Mouse (Mus musculus): Measurements from ENCODE around the gene Gpr39. TPM values are rescaled to one million over a fixed set of nuclear protein-coding genes. Genes with fewer than 3 reads are reported as not detected.
A peak's percentile ranks its signal among the peaks of the same experiment; 100 is the strongest.

Gene Gpr39
- polyA plus RNA-seq, 1 experiment from 2014 or later, result 0.22 TPM

GRCm38 (mm10) chr1:125684423-125684822, 7.6 kb downstream of the Gpr39 start:
- Histone ChIP-seq H3K9ac (ENCODE audit: low read depth, low read length) (no peak overlapping the region), H3K4me2 (replicated peaks; ENCODE audit: low read depth, low read length) (no peak overlapping the region), H3K36me3 (ENCODE audit: control insufficient read depth, insufficient read depth, low read length) (no peaks in the 10 kb centered on the region), H3K4me3 (ENCODE audit: low read depth, low read length) (no peak overlapping the region), H3K9me3 (ENCODE audit: control insufficient read depth, low read length) (no peaks in the 10 kb centered on the region), H3K27me3 (ENCODE audit: control insufficient read depth, insufficient read depth, low read length) (no peaks in the 10 kb centered on the region), H3K4me1 (replicated peaks; ENCODE audit: control insufficient read depth, insufficient read depth, low read length) (no peaks in the 10 kb centered on the region), H3K27ac (ENCODE audit: low read depth, low read length) (no peak overlapping the region)
- 83% methylated on average over 3 of the region's 3 CpGs for WGBS
- ATAC-seq (ENCODE audit: low FRiP score) (no peak), DNase-seq (ENCODE audit: low spot score) (no peak)

GRCm38 (mm10) chr1:125685304-125685703, 8.5 kb downstream of the Gpr39 start:
- Histone ChIP-seq H3K36me3 (ENCODE audit: control insufficient read depth, insufficient read depth, low read length) (no peaks in the 10 kb centered on the region), H3K4me1 (replicated peaks; ENCODE audit: control insufficient read depth, insufficient read depth, low read length) (no peaks in the 10 kb centered on the region), H3K9me3 (ENCODE audit: control insufficient read depth, low read length) (no peaks in the 10 kb centered on the region), H3K27me3 (ENCODE audit: control insufficient read depth, insufficient read depth, low read length) (no peaks in the 10 kb centered on the region), H3K4me3 (ENCODE audit: low read depth, low read length) (no peak overlapping the region), H3K27ac (ENCODE audit: low read depth, low read length) (no peak overlapping the region), H3K4me2 (replicated peaks; ENCODE audit: low read depth, low read length) (no peak overlapping the region), H3K9ac (ENCODE audit: low read depth, low read length) (no peak overlapping the region)
- WGBS, result 95% methylated on average over 1 of the region's 1 CpGs
- no peak for ATAC-seq (ENCODE audit: low FRiP score)
- DNase-seq (ENCODE audit: low spot score), result no peak

GRCm38 (mm10) chr1:125687701-125688420, 11.1 kb downstream of the Gpr39 start:
- H3K4me3 ChIP-seq (ENCODE audit: low read depth, low read length), result no peak overlapping the region
- H3K36me3 ChIP-seq (ENCODE audit: control insufficient read depth, insufficient read depth, low read length), result no peaks in the 10 kb centered on the region
- no peaks in the 10 kb centered on the region for H3K4me1 ChIP-seq (replicated peaks; ENCODE audit: control insufficient read depth, insufficient read depth, low read length)
- no peak overlapping the region for H3K4me2 ChIP-seq (replicated peaks; ENCODE audit: low read depth, low read length)
- H3K27ac ChIP-seq (ENCODE audit: low read depth, low read length), result no peak overlapping the region
- H3K9me3 ChIP-seq (ENCODE audit: control insufficient read depth, low read length), result no peaks in the 10 kb centered on the region
- H3K9ac ChIP-seq (ENCODE audit: low read depth, low read length), result no peak overlapping the region
- no peak for DNase-seq (ENCODE audit: low spot score)
- 81% methylated on average over 13 of the region's 13 CpGs for WGBS
- no peak for ATAC-seq (ENCODE audit: low FRiP score)
- H3K27me3 ChIP-seq (ENCODE audit: control insufficient read depth, insufficient read depth, low read length), result no peaks in the 10 kb centered on the region

- no peak overlapping the region for H3K4me2 ChIP-seq (replicated peaks; ENCODE audit: low read depth, low read length)
- no peak overlapping the region for H3K27ac ChIP-seq (ENCODE audit: low read depth, low read length)
- no peak for DNase-seq (ENCODE audit: low spot score)
- no peaks in the 10 kb centered on the region for H3K4me1 ChIP-seq (replicated peaks; ENCODE audit: control insufficient read depth, insufficient read depth, low read length)
- no peaks in the 10 kb centered on the region for H3K27me3 ChIP-seq (ENCODE audit: control insufficient read depth, insufficient read depth, low read length)
- no peak overlapping the region for H3K9ac ChIP-seq (ENCODE audit: low read depth, low read length)
- no peaks in the 10 kb centered on the region for H3K9me3 ChIP-seq (ENCODE audit: control insufficient read depth, low read length)
- ATAC-seq (ENCODE audit: low FRiP score), result no peak
- no peak overlapping the region for H3K4me3 ChIP-seq (ENCODE audit: low read depth, low read length)
- no peaks in the 10 kb centered on the region for H3K36me3 ChIP-seq (ENCODE audit: control insufficient read depth, insufficient read depth, low read length)
These were observed 16.7 kb downstream of the Gpr39 start for GRCm38 (mm10) chr1:125693541-125693940.

GRCm38 (mm10) chr1:125694338-125694737, 17.5 kb downstream of the Gpr39 start:
- no peak overlapping the region for H3K4me2 ChIP-seq (replicated peaks; ENCODE audit: low read depth, low read length)
- no peak overlapping the region for H3K27ac ChIP-seq (ENCODE audit: low read depth, low read length)
- H3K36me3 ChIP-seq (ENCODE audit: control insufficient read depth, insufficient read depth, low read length), result no peaks in the 10 kb centered on the region
- DNase-seq (ENCODE audit: low spot score) (no peak), ATAC-seq (ENCODE audit: low FRiP score) (no peak)
- 80% methylated on average over 5 of the region's 5 CpGs for WGBS
- no peaks in the 10 kb centered on the region for H3K27me3 ChIP-seq (ENCODE audit: control insufficient read depth, insufficient read depth, low read length)
- H3K4me1 ChIP-seq (replicated peaks; ENCODE audit: control insufficient read depth, insufficient read depth, low read length), result no peaks in the 10 kb centered on the region
- no peaks in the 10 kb centered on the region for H3K9me3 ChIP-seq (ENCODE audit: control insufficient read depth, low read length)
- H3K9ac ChIP-seq (ENCODE audit: low read depth, low read length), result no peak overlapping the region
- no peak overlapping the region for H3K4me3 ChIP-seq (ENCODE audit: low read depth, low read length)

GRCm38 (mm10) chr1:125701101-125701590, 24.4 kb downstream of the Gpr39 start:
- no peak overlapping the region for H3K4me3 ChIP-seq (ENCODE audit: low read depth, low read length)
- no peak overlapping the region for H3K27ac ChIP-seq (ENCODE audit: low read depth, low read length)
- ATAC-seq (ENCODE audit: low FRiP score) (no peak), DNase-seq (ENCODE audit: low spot score) (no peak)
- H3K9ac ChIP-seq (ENCODE audit: low read depth, low read length), result no peak overlapping the region
- H3K27me3 ChIP-seq (ENCODE audit: control insufficient read depth, insufficient read depth, low read length), result no peaks in the 10 kb centered on the region
- H3K4me2 ChIP-seq (replicated peaks; ENCODE audit: low read depth, low read length), result no peak overlapping the region
- no peaks in the 10 kb centered on the region for H3K36me3 ChIP-seq (ENCODE audit: control insufficient read depth, insufficient read depth, low read length)
- no peaks in the 10 kb centered on the region for H3K9me3 ChIP-seq (ENCODE audit: control insufficient read depth, low read length)
- WGBS, result 85% methylated on average over 4 of the region's 4 CpGs
- no peaks in the 10 kb centered on the region for H3K4me1 ChIP-seq (replicated peaks; ENCODE audit: control insufficient read depth, insufficient read depth, low read length)

GRCm38 (mm10) chr1:125701773-125702172, 25.0 kb downstream of the Gpr39 start:
- 87% methylated on average over 7 of the region's 7 CpGs for WGBS
- H3K4me2 ChIP-seq (replicated peaks; ENCODE audit: low read depth, low read length), result no peak overlapping the region
- peak; percentile 63 for ATAC-seq (ENCODE audit: low FRiP score)
- H3K4me3 ChIP-seq (ENCODE audit: low read depth, low read length), result no peak overlapping the region
- no peaks in the 10 kb centered on the region for H3K4me1 ChIP-seq (replicated peaks; ENCODE audit: control insufficient read depth, insufficient read depth, low read length)
- no peak for DNase-seq (ENCODE audit: low spot score)
- no peaks in the 10 kb centered on the region for H3K36me3 ChIP-seq (ENCODE audit: control insufficient read depth, insufficient read depth, low read length)
- H3K27ac ChIP-seq (ENCODE audit: low read depth, low read length), result no peak overlapping the region
- H3K9ac ChIP-seq (ENCODE audit: low read depth, low read length), result no peak overlapping the region
- no peaks in the 10 kb centered on the region for H3K27me3 ChIP-seq (ENCODE audit: control insufficient read depth, insufficient read depth, low read length)
- H3K9me3 ChIP-seq (ENCODE audit: control insufficient read depth, low read length), result no peaks in the 10 kb centered on the region

- 91% methylated on average over 8 of the region's 8 CpGs for WGBS
- no peaks in the 10 kb centered on the region for H3K36me3 ChIP-seq (ENCODE audit: control insufficient read depth, insufficient read depth, low read length)
- ATAC-seq (ENCODE audit: low FRiP score) (no peak), DNase-seq (ENCODE audit: low spot score) (no peak)
- H3K27me3 ChIP-seq (ENCODE audit: control insufficient read depth, insufficient read depth, low read length), result no peaks in the 10 kb centered on the region
- H3K4me1 ChIP-seq (replicated peaks; ENCODE audit: control insufficient read depth, insufficient read depth, low read length), result no peaks in the 10 kb centered on the region
- H3K4me3 ChIP-seq (ENCODE audit: low read depth, low read length), result no peak overlapping the region
- H3K9me3 ChIP-seq (ENCODE audit: control insufficient read depth, low read length), result no peaks in the 10 kb centered on the region
- no peak overlapping the region for H3K27ac ChIP-seq (ENCODE audit: low read depth, low read length)
- H3K4me2 ChIP-seq (replicated peaks; ENCODE audit: low read depth, low read length), result no peak overlapping the region
- H3K9ac ChIP-seq (ENCODE audit: low read depth, low read length), result no peak overlapping the region
These were observed 25.5 kb downstream of the Gpr39 start for GRCm38 (mm10) chr1:125702326-125702725.

GRCm38 (mm10) chr1:125705412-125705811, 28.6 kb downstream of the Gpr39 start:
- DNase-seq (ENCODE audit: low spot score) (no peak), ATAC-seq (ENCODE audit: low FRiP score) (no peak)
- WGBS, result 66% methylated on average over 3 of the region's 3 CpGs
- Histone ChIP-seq H3K27me3 (ENCODE audit: control insufficient read depth, insufficient read depth, low read length) (no peaks in the 10 kb centered on the region), H3K9me3 (ENCODE audit: control insufficient read depth, low read length) (no peaks in the 10 kb centered on the region), H3K4me2 (replicated peaks; ENCODE audit: low read depth, low read length) (no peak overlapping the region), H3K36me3 (ENCODE audit: control insufficient read depth, insufficient read depth, low read length) (no peaks in the 10 kb centered on the region), H3K4me3 (ENCODE audit: low read depth, low read length) (no peak overlapping the region), H3K27ac (ENCODE audit: low read depth, low read length) (no peak overlapping the region), H3K4me1 (replicated peaks; ENCODE audit: control insufficient read depth, insufficient read depth, low read length) (no peaks in the 10 kb centered on the region), H3K9ac (ENCODE audit: low read depth, low read length) (no peak overlapping the region)

All from hindbrain, embryonic 11.5 days (tissue).